Mouse (Mus musculus): ENCODE measurements around the gene Fam84a. TPM values are rescaled to one million over a fixed set of nuclear protein-coding genes. Genes with fewer than 3 reads are reported as not detected.

Gene Fam84a
- polyA plus RNA-seq (2015; fragmentation: Nextera tagmentation; extraction: Ambion mirVana), result 4.2 TPM in 2 replicates

DNA sequence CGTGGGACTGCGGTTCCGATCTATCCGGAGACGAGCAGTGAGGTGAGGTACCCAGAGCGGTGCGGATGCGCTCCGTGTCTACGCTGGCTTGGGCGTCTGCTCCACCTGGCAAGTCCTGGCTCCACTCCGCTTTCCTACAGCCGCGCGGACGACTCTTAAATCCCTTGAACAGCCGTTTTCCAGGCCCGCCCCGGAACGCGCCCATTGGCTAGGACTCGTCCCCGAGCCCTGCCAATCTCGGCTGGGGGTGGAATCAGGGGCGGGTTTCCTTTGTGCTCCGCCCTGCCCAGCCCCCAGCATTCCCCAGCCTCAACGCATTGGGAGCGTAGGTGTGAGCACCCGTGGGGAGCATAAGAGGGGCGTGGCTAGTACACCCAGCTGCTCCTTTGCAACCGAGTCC is at the start of gene Fam84a:
Fam84a (minus strand) TSS at position 134 of the 400 bp plus-strand sequence.
- under 1% methylated on average over 31 of the region's 31 CpGs for WGBS
- peaks cover 41% of the 10 kb centered on the region for H3K27me3 ChIP-seq
- peak; percentile 95 for ATAC-seq (ENCODE audit: borderline replicate concordance, extremely low read depth, low FRiP score, low TSS enrichment)
- H3K36me3 ChIP-seq, result no peaks in the 10 kb centered on the region
- no peaks in the 10 kb centered on the region for H3K9me3 ChIP-seq
- H3K27ac ChIP-seq, result no peak within 1 kb of the TSS
- H3K4me3 ChIP-seq, result peak within 1 kb of the TSS; percentile 54
- H3K9ac ChIP-seq, result peak within 1 kb of the TSS; percentile 43
- peaks cover 30% of the 10 kb centered on the region for H3K4me1 ChIP-seq
- peak within 1 kb of the TSS; percentile 92 for H3K4me2 ChIP-seq

- H3K4me1 ChIP-seq, result no peaks in the 10 kb centered on the region
- H3K9me3 ChIP-seq, result no peaks in the 10 kb centered on the region
- no peaks in the 10 kb centered on the region for H3K36me3 ChIP-seq
- H3K9ac ChIP-seq, result no peak overlapping the region
- no peak overlapping the region for H3K27ac ChIP-seq
- no peak overlapping the region for H3K4me3 ChIP-seq
- no peaks in the 10 kb centered on the region for H3K27me3 ChIP-seq
- WGBS, result 50% methylated on average over 3 of the region's 3 CpGs
- no peak for ATAC-seq (ENCODE audit: borderline replicate concordance, extremely low read depth, low FRiP score, low TSS enrichment)
- H3K4me2 ChIP-seq, result no peak overlapping the region
These were observed 43.6 kb upstream of the Fam84a start for GRCm38 (mm10) chr12:14195479-14195878.

DNA sequence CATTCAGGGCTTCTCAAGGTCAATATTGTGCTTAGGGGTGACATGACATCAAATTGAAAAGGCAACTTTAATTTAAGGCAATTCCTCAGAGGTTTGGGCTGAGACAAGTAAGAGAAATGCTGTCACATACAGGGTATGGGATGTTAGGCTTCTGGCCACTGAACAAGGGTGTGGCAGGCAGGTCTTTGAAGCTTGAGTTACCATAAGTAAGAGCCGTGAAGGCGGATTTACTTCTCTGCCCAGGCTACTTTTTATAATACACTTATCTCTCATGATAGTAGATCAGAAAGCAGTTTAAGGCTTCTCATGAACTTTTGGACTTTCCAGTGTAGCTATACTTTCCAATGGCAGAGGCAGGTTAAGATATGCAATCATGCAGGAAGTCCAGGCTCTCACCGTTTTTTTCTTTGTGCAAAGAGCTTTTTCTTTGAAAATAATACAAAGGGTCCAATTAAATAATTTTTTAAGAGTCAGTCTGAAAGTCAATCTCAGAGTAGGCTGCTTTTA is 34.9 kb upstream of the Fam84a start:
- ATAC-seq (ENCODE audit: borderline replicate concordance, extremely low read depth, low FRiP score, low TSS enrichment), result no peak
- H3K4me3 ChIP-seq, result no peak overlapping the region
- no peaks in the 10 kb centered on the region for H3K27me3 ChIP-seq
- no peaks in the 10 kb centered on the region for H3K36me3 ChIP-seq
- 60% methylated on average over 3 of the region's 3 CpGs for WGBS
- H3K9me3 ChIP-seq, result no peaks in the 10 kb centered on the region
- no peak overlapping the region for H3K9ac ChIP-seq
- H3K4me2 ChIP-seq, result no peak overlapping the region
- H3K4me1 ChIP-seq, result no peaks in the 10 kb centered on the region
- H3K27ac ChIP-seq, result no peak overlapping the region

DNA sequence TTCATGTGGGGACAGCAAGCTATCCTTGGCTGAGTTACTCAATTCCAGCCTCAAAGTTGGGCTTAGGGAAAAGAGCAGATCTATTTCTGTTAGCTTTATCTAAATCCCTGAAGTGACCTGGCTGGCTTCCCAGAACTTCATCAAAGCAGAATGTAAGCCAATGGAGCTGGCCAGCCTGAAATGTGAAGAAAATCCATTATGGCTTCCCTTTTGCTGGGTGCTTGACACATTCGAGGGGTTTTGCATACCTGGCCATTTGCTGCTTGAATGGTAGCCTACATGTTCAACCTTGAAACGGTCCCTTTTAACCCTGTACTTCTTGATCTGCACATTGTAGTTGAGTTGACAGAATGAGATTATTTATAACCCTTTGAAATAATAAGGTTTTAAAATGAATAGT is 13.9 kb upstream of the Fam84a start:
- no peak for ATAC-seq (ENCODE audit: borderline replicate concordance, extremely low read depth, low FRiP score, low TSS enrichment)
- H3K9me3 ChIP-seq, result no peaks in the 10 kb centered on the region
- WGBS, result 48% methylated on average over 2 of the region's 2 CpGs
- H3K4me3 ChIP-seq, result no peak overlapping the region
- no peak overlapping the region for H3K27ac ChIP-seq
- H3K9ac ChIP-seq, result no peak overlapping the region
- no peaks in the 10 kb centered on the region for H3K27me3 ChIP-seq
- no peaks in the 10 kb centered on the region for H3K36me3 ChIP-seq
- no peaks in the 10 kb centered on the region for H3K4me1 ChIP-seq
- H3K4me2 ChIP-seq, result no peak overlapping the region

DNA sequence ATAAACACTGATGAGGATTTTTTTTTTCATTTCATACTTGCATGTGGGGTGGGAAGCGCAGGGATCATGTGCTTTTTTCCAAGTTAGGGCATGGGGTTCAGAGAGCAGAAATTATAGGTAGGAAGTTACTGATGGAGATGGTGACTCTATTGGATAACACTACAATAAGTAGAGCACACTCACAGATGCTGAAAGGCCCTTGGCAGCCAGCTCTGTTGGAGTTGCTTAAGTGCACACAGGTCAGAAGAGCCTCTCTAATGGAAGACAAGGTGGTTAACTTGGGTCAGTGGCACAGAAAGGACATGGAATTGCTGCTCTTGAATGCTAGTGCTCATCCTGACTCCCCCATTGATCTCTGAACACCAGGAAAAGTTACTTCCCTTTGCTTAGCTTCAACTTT is 13.1 kb upstream of the Fam84a start:
- H3K9ac ChIP-seq, result no peak overlapping the region
- H3K36me3 ChIP-seq, result no peaks in the 10 kb centered on the region
- no peak for ATAC-seq (ENCODE audit: borderline replicate concordance, extremely low read depth, low FRiP score, low TSS enrichment)
- no peaks in the 10 kb centered on the region for H3K27me3 ChIP-seq
- H3K27ac ChIP-seq, result no peak overlapping the region
- 90% methylated on average over 1 of the region's 1 CpGs for WGBS
- H3K4me1 ChIP-seq, result no peaks in the 10 kb centered on the region
- H3K9me3 ChIP-seq, result no peaks in the 10 kb centered on the region
- H3K4me3 ChIP-seq, result no peak overlapping the region
- no peak overlapping the region for H3K4me2 ChIP-seq

- Histone ChIP-seq H3K27ac (no peak overlapping the region), H3K36me3 (no peaks in the 10 kb centered on the region), H3K9me3 (no peaks in the 10 kb centered on the region), H3K9ac (no peak overlapping the region), H3K27me3 (peaks cover 38% of the 10 kb centered on the region), H3K4me1 (peaks cover 30% of the 10 kb centered on the region), H3K4me2 (peak overlapping the region; percentile 92), H3K4me3 (peak overlapping the region; percentile 54)
- WGBS, result 0% methylated on average over 14 of the region's 14 CpGs
- 0 out of 2 replicates have a peak, but pooled peaks have one; percentile 21 for ATAC-seq (ENCODE audit: borderline replicate concordance, extremely low read depth, low FRiP score, low TSS enrichment)
These were observed 572 bp upstream of the Fam84a start for GRCm38 (mm10) chr12:14152426-14152825.

GRCm38 (mm10) chr12:14150936-14151631 is 770 bp downstream of the Fam84a start:
- Histone ChIP-seq H3K9me3 (no peaks in the 10 kb centered on the region), H3K4me3 (peak overlapping the region; percentile 54), H3K36me3 (no peaks in the 10 kb centered on the region), H3K27me3 (peaks cover 41% of the 10 kb centered on the region), H3K4me1 (peaks cover 30% of the 10 kb centered on the region), H3K4me2 (peak overlapping the region; percentile 92), H3K9ac (0 out of 2 replicates have a peak overlapping the region, but pooled peaks have one; percentile 43), H3K27ac (no peak overlapping the region)
- ATAC-seq (ENCODE audit: borderline replicate concordance, extremely low read depth, low FRiP score, low TSS enrichment), result peak; percentile 9; the same call in 1 of the 2 replicates
- WGBS, result 7% methylated on average over 19 of the region's 19 CpGs

- H3K36me3 ChIP-seq, result no peaks in the 10 kb centered on the region
- 2% methylated on average over 20 of the region's 20 CpGs for WGBS
- peaks cover 30% of the 10 kb centered on the region for H3K4me1 ChIP-seq
- H3K9ac ChIP-seq, result no peak overlapping the region
- peaks cover 41% of the 10 kb centered on the region for H3K27me3 ChIP-seq
- H3K27ac ChIP-seq, result no peak overlapping the region
- peak overlapping the region; percentile 92 for H3K4me2 ChIP-seq
- H3K4me3 ChIP-seq, result peak overlapping the region; percentile 54
- no peaks in the 10 kb centered on the region for H3K9me3 ChIP-seq
- ATAC-seq (ENCODE audit: borderline replicate concordance, extremely low read depth, low FRiP score, low TSS enrichment), result no peak
These were observed 1.3 kb downstream of the Fam84a start for GRCm38 (mm10) chr12:14150568-14150909.

DNA sequence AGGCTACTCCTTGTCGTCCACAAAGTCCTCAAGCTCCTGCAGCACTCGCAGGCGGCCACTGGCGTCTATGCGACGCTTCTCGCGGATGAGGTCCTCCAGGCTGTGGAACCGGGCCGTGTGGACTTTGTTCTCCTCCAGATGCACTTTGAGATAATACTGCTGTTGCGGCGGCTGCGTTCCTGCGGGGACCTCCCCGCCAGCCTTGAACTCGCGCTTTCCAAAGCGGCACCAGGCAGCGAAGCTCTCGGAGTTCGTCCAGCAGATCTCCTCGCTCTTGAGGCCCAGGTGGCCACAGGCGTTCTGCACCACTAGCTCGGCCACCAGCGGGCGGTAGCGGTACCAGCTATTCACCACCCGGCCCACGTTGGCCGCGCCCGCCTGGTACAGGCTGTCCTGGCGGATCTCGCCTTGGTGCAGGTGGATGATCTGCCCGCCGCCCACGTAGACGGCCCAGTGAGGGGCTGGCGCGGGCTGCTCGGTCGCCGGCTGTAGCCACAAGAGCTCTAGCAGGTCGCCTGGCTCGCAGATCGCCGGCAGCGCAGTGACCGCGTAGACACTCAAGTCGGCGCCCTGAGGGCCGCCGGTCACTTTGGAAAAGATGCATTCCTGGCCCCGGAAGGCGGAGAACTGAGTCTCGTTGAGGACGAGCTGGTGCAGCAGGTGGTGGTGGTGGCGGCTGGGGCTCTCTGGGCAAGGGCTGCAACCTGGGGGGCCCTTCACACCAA is 1.8 kb downstream of the Fam84a start:
- H3K4me1 ChIP-seq, result peaks cover 30% of the 10 kb centered on the region
- H3K36me3 ChIP-seq, result no peaks in the 10 kb centered on the region
- peak overlapping the region; percentile 54 for H3K4me3 ChIP-seq
- ATAC-seq (ENCODE audit: borderline replicate concordance, extremely low read depth, low FRiP score, low TSS enrichment), result no peak
- H3K27ac ChIP-seq, result no peak overlapping the region
- H3K27me3 ChIP-seq, result peaks cover 41% of the 10 kb centered on the region
- peak overlapping the region; percentile 92 for H3K4me2 ChIP-seq
- H3K9ac ChIP-seq, result peak overlapping the region; percentile 38
- WGBS, result under 1% methylated on average over 59 of the region's 59 CpGs
- no peaks in the 10 kb centered on the region for H3K9me3 ChIP-seq

- no peaks in the 10 kb centered on the region for H3K36me3 ChIP-seq
- 8% methylated on average over 27 of the region's 27 CpGs for WGBS
- peak overlapping the region; percentile 54 for H3K4me3 ChIP-seq
- no peak for ATAC-seq (ENCODE audit: borderline replicate concordance, extremely low read depth, low FRiP score, low TSS enrichment)
- no peaks in the 10 kb centered on the region for H3K9me3 ChIP-seq
- no peak overlapping the region for H3K27ac ChIP-seq
- peaks cover 30% of the 10 kb centered on the region for H3K4me1 ChIP-seq
- peak overlapping the region; percentile 92 for H3K4me2 ChIP-seq
- H3K27me3 ChIP-seq, result peaks cover 41% of the 10 kb centered on the region
- H3K9ac ChIP-seq, result peak overlapping the region; percentile 38; the same call in 1 of the 2 replicates
These were observed 2.6 kb downstream of the Fam84a start for GRCm38 (mm10) chr12:14149022-14149842.

DNA sequence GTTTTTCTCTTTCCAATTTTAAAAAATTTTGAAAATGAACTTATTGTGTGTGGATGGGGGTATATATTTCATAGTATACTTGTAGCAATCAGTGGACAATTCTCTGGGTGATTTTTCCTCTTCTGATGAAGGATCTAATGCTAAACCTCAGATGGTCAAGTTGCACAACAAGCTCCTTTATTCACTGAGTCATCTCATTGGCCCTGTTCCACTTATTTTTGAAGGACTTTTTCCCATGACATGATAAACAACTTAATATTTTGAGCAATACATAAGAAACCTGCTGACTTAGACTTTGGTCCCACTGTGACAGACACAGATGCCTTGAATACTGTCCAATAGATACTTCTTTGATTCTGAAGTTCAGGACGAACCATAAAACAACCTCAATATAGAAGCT is 14.8 kb downstream of the Fam84a start:
- no peak overlapping the region for H3K4me2 ChIP-seq
- H3K9me3 ChIP-seq, result no peaks in the 10 kb centered on the region
- H3K36me3 ChIP-seq, result no peaks in the 10 kb centered on the region
- no peak overlapping the region for H3K4me3 ChIP-seq
- H3K27ac ChIP-seq, result no peak overlapping the region
- H3K9ac ChIP-seq, result no peak overlapping the region
- ATAC-seq (ENCODE audit: borderline replicate concordance, extremely low read depth, low FRiP score, low TSS enrichment), result no peak
- H3K4me1 ChIP-seq, result no peaks in the 10 kb centered on the region
- WGBS, result 70% methylated on average over 1 of the region's 1 CpGs
- H3K27me3 ChIP-seq, result no peaks in the 10 kb centered on the region
